Mouse (Mus musculus): ENCODE measurements around the gene Cnpy2. TPM values are rescaled to one million over a fixed set of nuclear protein-coding genes. Genes with fewer than 3 reads are reported as not detected.

The Cnpy2 gene
- polyA plus RNA-seq (2012): 92.5 and 111 TPM in 2 replicates

GRCm38 (mm10) chr10:128322141-128323108 is at the start of gene Cnpy2:
Gene Cnpy2, plus strand, starts transcription at chr10:128322459.

DNA sequence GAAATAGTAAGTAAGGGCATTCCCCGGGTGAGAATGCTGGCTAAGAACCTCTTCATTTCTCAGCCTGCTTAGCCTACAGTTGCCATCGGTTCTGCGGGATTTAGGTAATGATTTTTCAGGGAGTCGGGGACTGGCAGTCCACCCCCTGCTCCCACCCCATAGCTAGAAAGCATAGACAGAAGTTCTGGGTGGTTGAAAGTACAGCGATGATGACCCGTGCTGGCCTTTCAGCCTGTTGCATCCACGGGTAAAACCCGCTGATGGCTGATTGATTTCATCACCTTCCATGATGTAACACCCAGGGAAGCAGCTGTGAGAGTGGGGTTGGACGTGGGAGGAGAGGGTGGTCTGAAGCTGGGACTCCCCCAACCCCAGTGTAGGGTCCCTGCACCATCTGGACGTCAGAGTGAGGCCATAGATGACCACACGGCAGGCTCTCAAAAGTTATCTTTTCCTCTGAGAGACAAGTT is 23.5 kb upstream of the Cnpy2 start, which contains the start of gene Il23a:
TSS of gene Il23a (minus strand) at position 51 of the 470 bp plus-strand sequence.

DNA sequence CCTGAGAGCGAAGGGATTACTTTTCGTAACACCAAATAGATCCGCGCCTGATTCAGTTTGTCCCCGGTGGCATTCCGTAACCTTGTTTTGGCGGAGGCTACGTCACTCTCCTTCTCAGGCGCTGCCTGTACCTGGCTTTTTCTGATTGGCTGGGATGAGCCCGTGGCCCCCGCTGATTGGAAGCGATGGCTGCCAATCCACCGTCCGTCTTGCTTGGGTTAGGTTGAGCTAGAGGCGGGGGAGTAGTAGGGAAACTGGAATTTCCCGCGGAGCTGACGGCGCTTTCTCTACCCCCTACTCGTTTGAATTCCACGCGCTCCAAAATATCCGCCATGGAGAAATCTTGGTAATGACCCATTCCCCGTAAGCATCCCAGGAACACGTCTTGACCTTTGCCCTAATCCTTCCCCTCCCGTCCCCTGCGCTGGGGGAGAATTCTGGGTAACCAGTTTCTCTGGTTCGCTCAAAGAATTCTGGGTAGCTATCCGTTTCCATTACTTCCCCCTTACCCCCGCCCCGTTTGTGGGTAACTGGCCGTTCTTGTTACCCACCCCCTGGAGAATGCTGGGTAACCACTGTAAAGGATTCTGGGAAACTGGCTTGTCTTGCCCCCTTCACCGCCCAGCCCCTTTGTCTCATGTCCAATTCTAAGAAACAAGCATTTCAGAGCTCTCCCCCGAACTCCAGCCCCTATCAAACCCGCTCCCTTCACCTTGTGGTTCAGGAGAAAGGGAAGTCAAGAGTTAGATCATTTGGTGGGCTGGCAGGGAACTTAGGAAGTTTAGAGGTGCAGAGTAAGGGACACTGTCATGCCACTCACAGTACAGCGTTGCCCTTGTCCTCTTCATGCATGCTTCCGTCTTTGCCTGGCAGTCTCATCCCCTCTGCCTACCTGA is 18.9 kb upstream of the Cnpy2 start, which contains the start of gene Pan2:
TSS of gene Pan2 (plus strand) at position 210 of the 896 bp plus-strand sequence.

DNA sequence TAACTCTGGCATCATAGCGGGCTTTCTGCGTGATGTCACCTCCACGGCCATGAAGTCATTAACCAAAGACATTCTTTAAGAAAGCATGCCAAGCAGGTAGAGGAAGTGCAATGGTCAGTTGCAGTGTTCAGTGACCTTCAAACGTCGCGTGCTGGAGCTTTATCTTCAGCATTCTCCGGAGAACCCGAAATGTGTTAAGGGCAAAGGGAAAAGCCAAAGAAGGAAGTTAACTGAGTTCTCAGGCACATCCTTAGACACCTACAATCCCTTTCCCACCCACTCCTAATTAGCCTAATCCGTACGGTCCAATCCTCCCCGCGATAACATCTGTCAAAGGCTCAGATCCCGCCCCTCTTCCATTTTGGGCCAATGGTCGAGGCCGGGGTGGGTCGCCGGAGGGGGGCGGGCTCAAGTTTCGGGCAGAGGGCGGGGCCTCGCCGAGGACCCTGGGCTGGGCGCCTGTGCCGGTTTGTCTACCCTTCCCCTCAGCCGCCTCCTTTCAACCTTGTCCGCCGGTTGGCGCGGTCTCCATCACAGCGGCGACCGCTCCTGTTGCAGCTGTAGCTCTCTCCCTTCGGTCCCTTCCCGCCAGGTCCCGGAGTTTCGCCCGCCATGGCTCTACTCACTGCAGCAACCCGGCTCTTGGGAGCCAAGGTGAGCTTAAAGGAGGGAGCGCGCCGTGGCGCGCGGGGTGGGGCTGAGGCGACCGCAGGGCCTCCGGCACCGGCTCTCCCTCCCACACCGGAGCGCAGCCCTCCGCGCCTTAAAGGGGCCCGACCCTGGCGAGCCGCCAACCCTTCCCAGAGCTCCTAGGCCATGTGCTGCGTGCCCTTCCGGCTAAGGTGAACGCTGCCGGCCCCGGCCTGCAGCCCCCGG is 15.3 kb downstream of the Cnpy2 start, which contains the start of gene Cs:
TSS of gene Cs (plus strand) at position 429 of the 876 bp plus-strand sequence.

DNA sequence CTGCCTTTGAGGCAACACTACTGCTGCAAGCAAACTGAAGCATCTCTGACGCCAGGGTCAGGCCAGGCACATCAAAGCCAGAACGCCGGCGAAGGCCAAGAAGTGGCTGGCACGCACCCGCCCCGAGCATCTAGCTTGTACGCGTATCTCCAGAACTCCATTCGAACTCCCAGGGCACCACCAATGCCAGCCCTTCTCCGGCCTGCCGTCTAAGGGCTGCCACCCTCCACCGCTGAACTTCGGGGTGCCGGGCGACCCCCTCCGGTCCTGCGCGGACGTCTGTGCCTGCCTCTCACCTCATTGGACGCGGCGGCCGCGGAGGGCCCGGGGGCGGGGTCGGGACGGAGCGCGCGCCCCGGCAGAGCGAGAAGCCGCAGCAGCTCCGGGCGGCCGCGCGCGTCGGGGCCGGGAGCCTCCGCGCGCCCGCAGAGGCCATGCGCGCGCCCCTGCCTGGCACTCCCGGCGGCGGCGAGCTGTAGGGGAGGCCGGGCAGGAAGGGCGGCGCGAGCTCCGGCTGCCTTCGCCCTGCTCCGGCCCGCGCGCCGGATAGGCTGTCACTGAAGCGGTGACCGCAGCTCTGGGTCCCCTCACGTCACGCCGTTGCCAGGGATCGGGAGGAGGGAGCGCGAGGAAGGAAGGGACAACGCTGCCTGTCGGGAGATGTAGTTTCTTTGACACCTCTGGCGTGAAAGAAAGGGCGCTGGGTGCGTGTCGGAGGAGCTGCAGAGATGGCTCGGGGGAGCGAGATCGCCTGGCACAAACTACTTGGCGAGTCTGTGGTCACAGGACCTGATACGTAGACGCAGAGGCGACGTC is 46.4 kb downstream of the Cnpy2 start, which contains the start of gene Coq10a:
TSS of gene Coq10a (minus strand) at position 596 of the 816 bp plus-strand sequence.

DNA sequence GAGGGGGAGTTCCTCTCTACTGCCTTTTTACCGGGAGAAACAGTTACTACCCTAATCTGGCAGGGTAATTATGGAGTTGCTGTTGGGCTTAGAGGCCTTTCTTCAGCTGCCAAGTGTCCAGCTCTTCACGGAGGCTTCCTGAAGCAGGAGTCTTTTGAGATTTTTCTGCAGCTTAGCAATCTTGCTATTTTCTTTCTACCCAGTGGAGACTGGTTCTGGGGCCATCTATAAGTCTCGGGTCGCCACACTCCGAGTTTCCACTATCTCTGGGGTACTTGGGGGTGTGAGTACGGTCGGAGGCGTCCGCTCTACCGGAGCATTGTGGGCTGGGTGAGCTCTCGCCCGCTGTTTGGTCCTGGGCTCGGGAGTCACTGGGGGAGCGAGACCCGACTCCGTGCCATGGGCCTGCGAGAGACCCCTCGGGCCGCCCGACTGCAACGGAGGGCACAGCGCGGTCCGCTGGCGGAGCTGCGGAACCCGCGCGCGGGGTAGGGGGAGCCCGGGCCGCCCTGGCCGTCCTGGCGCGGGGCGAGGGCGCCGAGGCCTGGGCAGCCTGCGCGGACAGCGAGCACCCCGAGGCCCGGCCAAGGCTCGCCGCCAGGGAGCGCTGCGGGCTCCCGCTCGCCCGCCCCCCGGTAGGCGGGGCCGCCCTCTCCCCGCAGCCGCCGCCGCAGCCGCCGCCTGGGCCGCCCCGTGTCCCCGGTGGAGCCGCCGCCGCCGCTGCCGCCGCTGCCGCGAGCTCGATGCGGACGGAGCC is 54.4 kb downstream of the Cnpy2 start, which contains the start of gene Ankrd52:
TSS of gene Ankrd52 (plus strand) at position 661 of the 757 bp plus-strand sequence.

Other genes with a start within 250 kb of the Cnpy2 start
- gene Atp5b, start 239.2 kb upstream of the Cnpy2 start, polyA plus RNA-seq (2012): 1,291 and 1,395 TPM in 2 replicates
- 22.0 and 31.0 TPM in 2 replicates for gene Baz2a, start 230.9 kb upstream of the Cnpy2 start, polyA plus RNA-seq (2012)
- 6.4 and 7.7 TPM in 2 replicates for gene Rbms2, start 142.2 kb upstream of the Cnpy2 start, polyA plus RNA-seq (2012)
- gene Gls2, start 128.0 kb upstream of the Cnpy2 start, polyA plus RNA-seq (2012): 1.2 and 2.4 TPM in 2 replicates
- gene Spryd4, start 110.7 kb upstream of the Cnpy2 start, polyA plus RNA-seq (2012): 2.2 and 3.2 TPM in 2 replicates
- gene Mip, start 96.6 kb upstream of the Cnpy2 start, polyA plus RNA-seq (2012): 0.21 and 0.27 TPM in 2 replicates
- 37.8 and 58.1 TPM in 2 replicates for gene Timeless, start 90.4 kb upstream of the Cnpy2 start, polyA plus RNA-seq (2012)
- 0.14 and 0.30 TPM in 2 replicates for gene Apon, start 68.4 kb upstream of the Cnpy2 start, polyA plus RNA-seq (2012)
- gene Apof, start 53.8 kb upstream of the Cnpy2 start, polyA plus RNA-seq (2012): 0.05 and 0.19 TPM in 2 replicates
- gene Stat2, start 51.9 kb upstream of the Cnpy2 start, polyA plus RNA-seq (2012): 17.2 and 18.9 TPM in 2 replicates
- gene Il23a, start 23.7 kb upstream of the Cnpy2 start, polyA plus RNA-seq (2012): 0.32 and 0.37 TPM in 2 replicates
- 4.0 and 4.9 TPM in 2 replicates for gene Pan2, start 19.1 kb upstream of the Cnpy2 start, polyA plus RNA-seq (2012)
- gene Cs, start 15.3 kb downstream of the Cnpy2 start, polyA plus RNA-seq (2012): 29.3 and 29.5 TPM in 2 replicates
- gene Coq10a, start 46.5 kb downstream of the Cnpy2 start, polyA plus RNA-seq (2012): 8.1 TPM in 2 replicates
- 65.0 and 67.0 TPM in 2 replicates for gene Ankrd52, start 54.7 kb downstream of the Cnpy2 start, polyA plus RNA-seq (2012)
- 0.05 TPM in 1 of 2 replicates, not detected in the other for gene Slc39a5, start 78.8 kb downstream of the Cnpy2 start, polyA plus RNA-seq (2012)
- 201 and 217 TPM in 2 replicates for gene Nabp2, start 89.0 kb downstream of the Cnpy2 start, polyA plus RNA-seq (2012)
- 15.5 and 16.3 TPM in 2 replicates for gene Rnf41, start 89.2 kb downstream of the Cnpy2 start, polyA plus RNA-seq (2012)
- 197 and 236 TPM in 2 replicates for gene Smarcc2, start 136.8 kb downstream of the Cnpy2 start, polyA plus RNA-seq (2012)
- gene Myl6, start 171.7 kb downstream of the Cnpy2 start, polyA plus RNA-seq (2012): 457 and 543 TPM in 2 replicates
- gene Myl6b, start 176.2 kb downstream of the Cnpy2 start, polyA plus RNA-seq (2012): 18.3 and 25.9 TPM in 2 replicates
- 147 and 159 TPM in 2 replicates for gene Esyt1, start 203.4 kb downstream of the Cnpy2 start, polyA plus RNA-seq (2012)
- gene Zc3h10, start 225.3 kb downstream of the Cnpy2 start, polyA plus RNA-seq (2012): 33.5 and 34.0 TPM in 2 replicates
- 8,366 and 9,270 TPM in 2 replicates for gene Rpl41, start 226.8 kb downstream of the Cnpy2 start, polyA plus RNA-seq (2012)
- gene Pa2g4, start 243.5 kb downstream of the Cnpy2 start, polyA plus RNA-seq (2012): 508 and 557 TPM in 2 replicates